Mouse (Mus musculus) ES-E14 (cell line): ENCODE data around the gene Kalrn. TPM values are rescaled to one million over a fixed set of nuclear protein-coding genes. Genes with fewer than 3 reads are reported as not detected.

ENCODE experiments used
- DNase-seq: peaks from one replicate; pipeline ENCODE4 v3.0.0-alpha.2; 2013; ENCODE audit warnings: low read depth, low spot score
- H3K27ac ChIP-seq: 2 replicates; pipeline ENCODE4 v1.5.1; 2012; ENCODE audit warnings: low read depth, mild to moderate bottlenecking, low read length, moderate library complexity, mixed read lengths; ENCODE audit not compliant: poor library complexity, insufficient read depth, severe bottlenecking
- H3K36me3 ChIP-seq: 2 replicates; pipeline ENCODE4 v1.6.1; 2012; ENCODE audit warnings: mild to moderate bottlenecking, low read length, moderate library complexity, mixed read lengths; ENCODE audit not compliant: control insufficient read depth, poor library complexity, insufficient read depth, severe bottlenecking
- H3K4me1 ChIP-seq, 2 experiments: fragments of 150-350 bp in 1 of 2; sonication (generic) in 1 of 2; 2 replicates each; pipeline ENCODE4 v1.6.1; 2012; ENCODE audit warnings: low read length in 2 of 2, mild to moderate bottlenecking in 1 of 2, mixed read lengths in 1 of 2; ENCODE audit not compliant: control insufficient read depth in 2 of 2, insufficient read depth in 2 of 2, poor library complexity in 1 of 2
- H3K4me3 ChIP-seq, 2 experiments: fragments of 150-350 bp in 1 of 2; sonication (generic) in 1 of 2; 2 replicates each; pipeline ENCODE4 v1.5.1; 2012; ENCODE audit warnings: low read length in 2 of 2, low read depth in 1 of 2, mild to moderate bottlenecking in 1 of 2, mixed read lengths in 1 of 2; ENCODE audit not compliant: insufficient read depth in 1 of 2, poor library complexity in 1 of 2, severe bottlenecking in 1 of 2
- H3K9ac ChIP-seq: 2 replicates; pipeline ENCODE4 v1.6.1; 2012; ENCODE audit warnings: low read depth, mild to moderate bottlenecking, low read length, mixed read lengths; ENCODE audit not compliant: poor library complexity, insufficient read depth, severe bottlenecking
- H3K9me3 ChIP-seq: fragments of 150-350 bp; sonication (generic); 2 replicates; pipeline ENCODE4 v1.6.1; 2012; ENCODE audit warnings: low read depth, mild to moderate bottlenecking, low read length; ENCODE audit not compliant: control insufficient read depth, insufficient read depth
- CHD2 ChIP-seq: IDR thresholded peaks from 2 replicates; pipeline ENCODE4 v1.6.1; 2014; ENCODE audit warnings: mild to moderate bottlenecking, low read depth, low read length, inconsistent platforms
- HCFC1 ChIP-seq: IDR thresholded peaks from 2 replicates; pipeline ENCODE4 v1.6.1; 2012; ENCODE audit warnings: low read length, inconsistent platforms, borderline replicate concordance; ENCODE audit not compliant: insufficient read depth
- MAFK ChIP-seq: IDR thresholded peaks from 2 replicates; pipeline ENCODE4 v1.6.1; 2014; ENCODE audit warnings: mild to moderate bottlenecking, low read depth, low read length, inconsistent platforms; ENCODE audit not compliant: insufficient read depth
- ZC3H11A ChIP-seq: IDR thresholded peaks from 2 replicates; pipeline ENCODE4 v1.6.1; 2012; ENCODE audit warnings: low read depth, mild to moderate bottlenecking, inconsistent platforms, low read length, borderline replicate concordance
- ZNF384 ChIP-seq: IDR thresholded peaks from 2 replicates; pipeline ENCODE4 v1.6.1; 2012; ENCODE audit warnings: low read depth, low read length, inconsistent platforms
- in situ Hi-C, 2 experiments: fragments of 600-800 bp; cut with MboI; formaldehyde crosslinking; loops; one replicate each; pipeline ENCODE4 v1.15.1; 2025; ENCODE audit warnings: low sequenced_read_pairs in 2 of 2, inconsistent platforms in 1 of 2; ENCODE audit not compliant: unreplicated experiment in 2 of 2
- total RNA-seq: library from RNA; depleted of rRNA; stranded (reverse); fragments of 300-350 nt; gene quantifications from 2 replicates; pipeline ENCODE4 v1.2.3, GENCODE M21; 2012

The Kalrn gene
- total RNA-seq, 1 experiment: 15.7 TPM

DNA sequence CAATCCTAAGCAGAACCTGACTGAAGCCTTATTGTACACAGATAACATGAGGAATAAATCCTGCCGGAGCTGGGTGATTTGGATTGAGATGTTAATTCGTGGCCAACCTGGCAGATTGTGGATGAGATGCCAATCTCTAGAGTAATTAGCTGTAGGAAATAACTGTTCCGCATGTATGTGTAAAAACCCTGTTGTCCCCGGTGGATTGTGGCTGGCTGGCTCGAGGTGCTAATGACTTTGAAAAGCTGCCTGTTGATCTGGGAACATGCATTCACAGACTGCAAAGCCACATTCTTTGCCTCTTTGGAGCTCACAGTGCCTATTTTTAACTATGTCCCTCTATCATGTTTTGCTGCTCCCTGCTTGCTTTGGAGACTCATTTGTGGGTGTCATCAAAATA, 344.7 kb downstream of the Kalrn start:
- Histone ChIP-seq H3K4me3 (no peak overlapping the region), H3K9ac (no peak overlapping the region), H3K36me3 (no peaks in the 10 kb centered on the region), H3K4me1 (no peaks in the 10 kb centered on the region), H3K27ac (no peak overlapping the region), H3K9me3 (no peaks in the 10 kb centered on the region)
- TF ChIP-seq ZC3H11A: no peak
- TF ChIP-seq CHD2: no peak
- DNase-seq: no peak
- in situ Hi-C loops: no loop called here

DNA sequence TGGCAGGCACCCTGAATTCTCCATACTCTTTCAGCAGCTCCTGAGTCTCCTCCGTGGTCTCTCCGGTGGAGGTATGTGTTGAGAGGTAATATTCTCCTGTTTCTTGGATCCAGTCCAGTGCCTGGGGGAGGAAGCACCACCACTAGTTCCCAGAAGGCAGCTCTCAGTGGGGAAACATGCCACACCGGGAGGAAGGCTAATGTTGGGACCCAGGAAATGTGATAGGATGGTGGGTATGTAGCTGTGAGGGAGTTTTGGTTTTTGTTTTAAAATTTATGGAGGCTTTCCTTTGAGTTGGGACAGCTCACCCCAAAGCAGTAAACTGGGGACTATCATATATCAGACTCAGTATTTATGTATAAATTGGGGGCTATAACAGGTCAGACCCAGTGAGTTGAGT, 361.2 kb downstream of the Kalrn start:
- no peak for DNase-seq
- Histone ChIP-seq H3K4me1 (no peaks in the 10 kb centered on the region), H3K9ac (no peak overlapping the region), H3K36me3 (no peaks in the 10 kb centered on the region), H3K4me3 (no peak overlapping the region), H3K9me3 (no peaks in the 10 kb centered on the region), H3K27ac (no peak overlapping the region)
- TF ChIP-seq HCFC1: no peak
- no peak for TF ChIP-seq ZC3H11A
- no peak for TF ChIP-seq CHD2
- no peak for TF ChIP-seq ZNF384
- TF ChIP-seq MAFK: no peak
- in situ Hi-C loops: no loop called here

DNA sequence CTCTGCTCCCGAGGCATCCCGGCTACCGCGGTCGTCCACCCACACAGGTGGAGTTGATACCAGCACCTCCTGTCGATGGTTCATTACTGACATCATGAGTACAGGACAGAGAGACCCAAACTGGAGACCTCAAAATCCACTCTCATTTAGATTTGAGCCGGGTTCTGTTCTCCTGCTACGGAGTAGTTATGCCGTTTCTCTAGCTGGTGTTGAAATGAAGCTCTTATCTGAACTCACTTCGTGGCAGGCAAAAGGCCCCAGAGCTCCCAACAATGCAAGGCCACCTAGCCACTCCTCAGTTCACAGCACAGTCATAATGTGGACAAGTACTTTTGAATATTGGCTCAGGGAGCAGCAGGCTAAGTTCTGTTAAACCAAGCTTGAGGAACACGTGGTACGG, 362.1 kb downstream of the Kalrn start:
- no peak for TF ChIP-seq CHD2
- no peak for TF ChIP-seq MAFK
- no peak for TF ChIP-seq ZC3H11A
- no peak for TF ChIP-seq ZNF384
- TF ChIP-seq HCFC1: no peak
- in situ Hi-C loops: no loop called here
- no peak for DNase-seq
- Histone ChIP-seq H3K27ac (no peak overlapping the region), H3K36me3 (no peaks in the 10 kb centered on the region), H3K4me3 (no peak overlapping the region), H3K9ac (no peak overlapping the region), H3K4me1 (no peaks in the 10 kb centered on the region), H3K9me3 (no peaks in the 10 kb centered on the region)

DNA sequence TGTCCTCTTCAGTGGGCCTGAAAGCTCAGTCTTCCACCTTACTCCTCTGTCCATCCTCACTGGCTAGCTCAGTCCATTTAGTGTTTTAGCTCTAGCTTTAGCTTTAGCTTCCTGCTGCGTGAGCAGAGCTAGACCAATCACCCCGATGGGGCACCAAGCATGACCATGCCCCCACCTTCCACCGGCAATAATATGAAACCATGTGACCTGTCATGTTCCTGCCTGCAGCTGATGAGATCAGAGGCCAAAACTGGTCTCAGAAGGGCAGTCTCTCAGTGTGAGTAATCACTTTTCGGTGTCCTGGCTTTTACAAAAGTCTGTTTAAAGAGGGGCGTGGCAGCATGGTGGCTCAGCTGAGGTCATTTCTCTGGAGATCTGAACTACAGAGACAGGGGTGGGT, 364.6 kb downstream of the Kalrn start:
- no peak overlapping the region for H3K9ac ChIP-seq
- no peaks in the 10 kb centered on the region for H3K36me3 ChIP-seq
- no peaks in the 10 kb centered on the region for H3K4me1 ChIP-seq
- H3K27ac ChIP-seq: no peak overlapping the region
- no peak overlapping the region for H3K4me3 ChIP-seq
- no peak for DNase-seq
- TF ChIP-seq ZC3H11A (no peak), MAFK (no peak), HCFC1 (no peak), CHD2 (no peak), ZNF384 (no peak)
- in situ Hi-C loops: no loop called here
- no peaks in the 10 kb centered on the region for H3K9me3 ChIP-seq

DNA sequence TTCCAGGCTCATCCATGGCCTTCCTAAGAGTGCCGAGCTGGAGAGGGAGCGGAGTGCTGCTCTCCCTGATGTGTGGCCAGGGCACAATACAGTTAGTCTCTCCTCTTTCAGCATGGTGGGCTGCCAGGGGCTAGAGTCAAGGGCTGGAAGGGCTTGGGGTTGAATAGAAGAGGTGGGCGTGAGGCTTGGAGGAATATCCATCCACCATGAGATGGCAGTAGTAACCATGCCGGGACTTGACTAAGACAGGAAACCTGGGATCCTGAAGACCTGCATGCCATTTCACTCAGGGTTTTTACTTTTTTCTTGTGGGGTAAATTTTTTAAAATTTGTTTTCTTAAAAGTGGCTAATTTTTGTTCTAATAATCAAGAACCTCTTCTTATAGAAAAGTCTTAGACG, 365.4 kb downstream of the Kalrn start:
- TF ChIP-seq HCFC1: no peak
- no peak for TF ChIP-seq MAFK
- TF ChIP-seq ZNF384: no peak
- TF ChIP-seq ZC3H11A: no peak
- no peak for TF ChIP-seq CHD2
- no peak overlapping the region for H3K9ac ChIP-seq
- no peaks in the 10 kb centered on the region for H3K4me1 ChIP-seq
- H3K4me3 ChIP-seq: no peak overlapping the region
- in situ Hi-C loops: no loop called here
- no peaks in the 10 kb centered on the region for H3K36me3 ChIP-seq
- H3K27ac ChIP-seq: 0 out of 2 replicates have a peak overlapping the region, but pooled peaks have one; percentile 18
- DNase-seq: no peak
- no peaks in the 10 kb centered on the region for H3K9me3 ChIP-seq
